Mouse (Mus musculus) layer of hippocampus, adult 8-10 months (tissue): ENCODE results near the gene Platr17. TPM values are rescaled to one million over a fixed set of nuclear protein-coding genes. Genes with fewer than 3 reads are reported as not detected.
A peak's percentile ranks its signal among the peaks of the same experiment; 100 is the strongest.
"Not testable (repeated sequence)": the region's sequence is repeated elsewhere in the genome, so short reads cannot be mapped to it uniquely, and the experiment has no call there.

Source experiments
- DNase-seq, 2 experiments: peaks; one replicate each; pipeline ENCODE4 v3.0.0; 2022; ENCODE audit warnings: low spot score in 2 of 2
- total RNA-seq, 4 experiments: library from RNA; stranded (reverse); gene quantifications; 2 replicates each; pipeline ENCODE4 v1.2.4; 2022

Platr17 gene
- total RNA-seq, 4 experiments from 2014 or later: 1.4 to 1.8 TPM; not detected in 2

GRCm38 (mm10) chr17:33902491-33902890, 2.4 kb upstream of the Platr17 start:
- no peak for DNase-seq

GRCm38 (mm10) chr17:33903911-33904651, 854 bp upstream of the Platr17 start:
- not testable (repeated sequence) for DNase-seq

GRCm38 (mm10) chr17:33908331-33909076, 3.6 kb downstream of the Platr17 start:
- DNase-seq: no peak

- peak; percentile 97 to 98 for DNase-seq
Observed at GRCm38 (mm10) chr17:33909077-33909868, 4.3 kb downstream of the Platr17 start, which contains the start of gene Daxx. Gene Daxx, plus strand, starts transcription at chr17:33909414.

GRCm38 (mm10) chr17:33909869-33910250, 4.9 kb downstream of the Platr17 start:
- no peak for DNase-seq

- no peak for DNase-seq
Observed at GRCm38 (mm10) chr17:33910346-33911051, 5.6 kb downstream of the Platr17 start.

- DNase-seq: no peak
Observed at GRCm38 (mm10) chr17:33911052-33911812, 6.3 kb downstream of the Platr17 start.

GRCm38 (mm10) chr17:33911813-33912414, 7.0 kb downstream of the Platr17 start:
- DNase-seq: no peak

GRCm38 (mm10) chr17:33913264-33913663, 8.3 kb downstream of the Platr17 start:
- DNase-seq: no peak

GRCm38 (mm10) chr17:33913905-33914304, 9.0 kb downstream of the Platr17 start:
- DNase-seq: no peak

GRCm38 (mm10) chr17:33914969-33915391, 10.0 kb downstream of the Platr17 start:
- no peak for DNase-seq

GRCm38 (mm10) chr17:33915671-33916250, 10.8 kb downstream of the Platr17 start, which contains the start of the genes Tapbp and Zbtb22:
Gene Tapbp, plus strand, starts transcription at chr17:33915899.
Gene Zbtb22, plus strand, starts transcription at chr17:33915904.
- DNase-seq: peak; percentile 97

- no peak for DNase-seq
Observed at GRCm38 (mm10) chr17:33916294-33916693, 11.4 kb downstream of the Platr17 start.

- no peak for DNase-seq
Observed at GRCm38 (mm10) chr17:33916847-33917655, 12.1 kb downstream of the Platr17 start.

GRCm38 (mm10) chr17:33917656-33918292, 12.8 kb downstream of the Platr17 start:
- DNase-seq: no peak

- no peak for DNase-seq
Observed at GRCm38 (mm10) chr17:33918293-33919203, 13.6 kb downstream of the Platr17 start.
